Comparison of ENCODE assay signal across 11 mouse cellular contexts in genomic region chr7:120361159-120361558, GRCm38 (mm10). TPM values are rescaled to one million over a fixed set of nuclear protein-coding genes. Genes with fewer than 3 reads are reported as not detected.
DNase-seq lines count a peak whose midpoint lies in the region; ATAC-seq and TF ChIP-seq lines count a peak whose summit lies in the region.
"Had no signal": no experiment of that assay in that cellular context is flagged by ENCODE, and none has a peak within 500 bp of the region (broad histone marks: within the 10 kb centered on the region; RNA-seq: fewer than 3 reads in every experiment).

No protein-coding gene starts in this region.

- TF ChIP-seq POLR2A in kidney, adult 2 months (IDR thresholded peaks at IDR 0.05; ENCODE audit: low read depth, low read length) = no peak
- TF ChIP-seq POLR2A in CH12.LX (IDR thresholded peaks at IDR 0.05; ENCODE audit: low read depth, low read length) = no peak

- H3K4me1 ChIP-seq in kidney, adult 2 months (ENCODE audit: control insufficient read depth, insufficient read depth, low read length) = no peaks in the 10 kb centered on the region
- no peaks in the 10 kb centered on the region for H3K4me1 ChIP-seq in kidney, embryonic 16.5 days (ENCODE audit: insufficient read depth, low read length)
- H3K4me1 ChIP-seq in CH12.LX (ENCODE audit: control insufficient read depth in 1 of 2, insufficient read depth in 2 of 2) = peaks cover 0 to 2% of the 10 kb centered on the region in 2 experiments; a peak in 1 of 4 replicates
- no peaks in the 10 kb centered on the region for H3K4me1 ChIP-seq in embryonic facial prominence, embryonic 10.5 days
- H3K4me1 ChIP-seq: heart, embryonic 13.5 days; kidney, embryonic 15.5 days; limb, embryonic 12.5 days had no signal

- no peak overlapping the region for H3K27ac ChIP-seq in kidney, adult 2 months (ENCODE audit: insufficient read depth, low read depth, low read length)
- no peak overlapping the region for H3K27ac ChIP-seq in kidney, embryonic 16.5 days (ENCODE audit: low read length)
- no peak overlapping the region for H3K27ac ChIP-seq in CH12.LX (ENCODE audit: insufficient read depth, low read depth)
- no peak overlapping the region for H3K27ac ChIP-seq in embryonic facial prominence, embryonic 10.5 days (replicated peaks)
- H3K27ac ChIP-seq: heart, embryonic 13.5 days; kidney, embryonic 15.5 days; limb, embryonic 12.5 days had no signal

- no peak for TF ChIP-seq EP300 in CH12.LX (IDR thresholded peaks at IDR 0.05; ENCODE audit: low read length)

- H3K27me3 ChIP-seq in kidney, adult 2 months (replicated peaks; ENCODE audit: control insufficient read depth, insufficient read depth, low read length) = no peaks in the 10 kb centered on the region
- H3K27me3 ChIP-seq in kidney, embryonic 16.5 days (ENCODE audit: insufficient read depth, low read length) = no peaks in the 10 kb centered on the region
- peaks cover 5% of the 10 kb centered on the region for H3K27me3 ChIP-seq in CH12.LX (replicated peaks)
- H3K27me3 ChIP-seq in embryonic facial prominence, embryonic 10.5 days (replicated peaks; ENCODE audit: low read depth, poor library complexity, severe bottlenecking) = no peaks in the 10 kb centered on the region
- H3K27me3 ChIP-seq: heart, embryonic 13.5 days; kidney, embryonic 15.5 days; limb, embryonic 12.5 days had no signal

- no peak for ATAC-seq in kidney, embryonic 16.5 days (ENCODE audit: low FRiP score, low TSS enrichment)

- H3K9ac ChIP-seq in kidney, embryonic 16.5 days (replicated peaks; ENCODE audit: low read length) = no peak overlapping the region
- no peak overlapping the region for H3K9ac ChIP-seq in CH12.LX (ENCODE audit: insufficient read depth, low read depth)
- H3K9ac ChIP-seq: heart, embryonic 13.5 days; kidney, embryonic 15.5 days; limb, embryonic 12.5 days had no signal

- 40% methylated on average over 13 of the region's 13 CpGs for WGBS in kidney, adult 2 months
- WGBS in kidney, embryonic 16.5 days = 40% methylated on average over 13 of the region's 13 CpGs
- 35% methylated on average over 13 of the region's 13 CpGs for WGBS in embryonic facial prominence, embryonic 10.5 days

- in situ Hi-C loops in CH12.LX (cut with MboI; ENCODE audit: low pct_ligation_motif_present, low pct_unique_long_range_greater_than_20kb, low sequenced_read_pairs) = no loop called here

- peak; percentile 49 for TF ChIP-seq RAD21 in CH12.LX (IDR thresholded peaks at IDR 0.05; ENCODE audit: low read depth, low read length)

- no peak overlapping the region for H3K4me3 ChIP-seq in kidney, adult 2 months (ENCODE audit: insufficient read depth, low read depth, low read length)
- no peak overlapping the region for H3K4me3 ChIP-seq in kidney, embryonic 16.5 days (ENCODE audit: low read length)
- H3K4me3 ChIP-seq in CH12.LX (replicated peaks in 1 of 3; ENCODE audit: low read depth in 2 of 3, low read length in 2 of 3, poor library complexity in 1 of 3) = no peak overlapping the region
- no peak overlapping the region for H3K4me3 ChIP-seq in embryonic facial prominence, embryonic 10.5 days
- H3K4me3 ChIP-seq: heart, embryonic 13.5 days; kidney, embryonic 15.5 days; limb, embryonic 12.5 days had no signal

- 0 out of 2 replicates have a peak, but pooled peaks have one; percentile 23 for TF ChIP-seq CTCF in kidney, adult 2 months (conservative IDR thresholded peaks at IDR 0.05; ENCODE audit: insufficient read depth, insufficient read length, low read depth, low read length)
- TF ChIP-seq CTCF in CH12.LX (conservative IDR thresholded peaks at IDR 0.05 in 1 of 2, IDR thresholded peaks at IDR 0.05 in 1 of 2; ENCODE audit: low read depth in 2 of 2, low read length in 2 of 2) = peak; percentile 36 to 70

- H3K9me3 ChIP-seq in kidney, embryonic 16.5 days (ENCODE audit: low read length) = no peaks in the 10 kb centered on the region
- H3K9me3 ChIP-seq in CH12.LX (replicated peaks; ENCODE audit: low read length) = no peaks in the 10 kb centered on the region
- H3K9me3 ChIP-seq in embryonic facial prominence, embryonic 10.5 days = no peaks in the 10 kb centered on the region
- H3K9me3 ChIP-seq: heart, embryonic 13.5 days; kidney, embryonic 15.5 days; limb, embryonic 12.5 days had no signal

- dilution Hi-C loops in CH12.LX (cut with MboI; ENCODE audit: extremely low pct_ligation_motif_present, extremely low pct_unique_long_range_greater_than_20kb, low sequenced_read_pairs) = no loop called here

- H3K79me2 ChIP-seq in CH12.LX (replicated peaks; ENCODE audit: control insufficient read depth, extremely low read depth, insufficient read depth, poor library complexity, severe bottlenecking) = no peaks in the 10 kb centered on the region

- no peak for DNase-seq in kidney, adult 2 months
- peak; percentile 2 for DNase-seq in 3T3-L1 (ENCODE audit: low read depth, low spot score)
- peak; percentile 58 for DNase-seq in CH12.LX (ENCODE audit: extremely low read depth)
- peak; percentile 46 for DNase-seq in embryonic facial prominence, embryonic 10.5 days (ENCODE audit: low spot score)
- DNase-seq in left cerebral cortex, adult 8-10 months (ENCODE audit: low spot score in 2 of 2) = no peak
- no peak for DNase-seq in ovary, adult 18-20 months (ENCODE audit: low spot score)

- H3K4me2 ChIP-seq in kidney, embryonic 16.5 days (replicated peaks; ENCODE audit: low read depth, low read length) = no peak overlapping the region
- no peak overlapping the region for H3K4me2 ChIP-seq in CH12.LX (ENCODE audit: insufficient read depth, low read depth, poor library complexity, severe bottlenecking)
- H3K4me2 ChIP-seq: heart, embryonic 13.5 days; kidney, embryonic 15.5 days; limb, embryonic 12.5 days had no signal

- H3K36me3 ChIP-seq in kidney, adult 2 months (ENCODE audit: control insufficient read depth, insufficient read depth, low read length) = no peaks in the 10 kb centered on the region
- no peaks in the 10 kb centered on the region for H3K36me3 ChIP-seq in kidney, embryonic 16.5 days (ENCODE audit: insufficient read depth, low read length)
- no peaks in the 10 kb centered on the region for H3K36me3 ChIP-seq in CH12.LX (replicated peaks in 1 of 2; ENCODE audit: control insufficient read depth in 1 of 2, insufficient read depth in 1 of 2, low read length in 1 of 2)
- no peaks in the 10 kb centered on the region for H3K36me3 ChIP-seq in embryonic facial prominence, embryonic 10.5 days (replicated peaks)
- H3K36me3 ChIP-seq: heart, embryonic 13.5 days; kidney, embryonic 15.5 days; limb, embryonic 12.5 days had no signal

TF ChIP-seq in CH12.LX, 34 proteins besides CTCF, POLR2A, EP300 and RAD21:
- TF ChIP-seq SMC3 (IDR thresholded peaks at IDR 0.05; ENCODE audit: low read depth, low read length) (peak; percentile 41), PAX5 (IDR thresholded peaks at IDR 0.05; ENCODE audit: low read length) (no peak), JUND (conservative IDR thresholded peaks at IDR 0.05; ENCODE audit: low read depth, low read length) (no peak), JUN (IDR thresholded peaks at IDR 0.05; ENCODE audit: insufficient read depth, low read depth, low read length) (no peak), USF1 (IDR thresholded peaks at IDR 0.05; ENCODE audit: low read depth, low read length) (no peak), CHD1 (IDR thresholded peaks at IDR 0.05; ENCODE audit: low read depth, low read length) (no peak), SIN3A (IDR thresholded peaks at IDR 0.05; ENCODE audit: low read length) (no peak), CHD2 (IDR thresholded peaks at IDR 0.05; ENCODE audit: low read length) (no peak), MYC (IDR thresholded peaks at IDR 0.05; ENCODE audit: low read depth, low read length) (no peak)

RNA-seq across cellular contexts. Expression of gene Abca15, which starts 32.7 kb away (rescaled TPM):
- polyA plus RNA-seq in kidney, adult 2 months (2012; rRNA removed) = not detected in 2 replicates
- not detected in 2 replicates for polyA plus RNA-seq in kidney, embryonic 16.5 days (2015; fragmentation: Nextera tagmentation; extraction: Ambion mirVana)
- total RNA-seq in CH12.LX (2012; rRNA removed) = not detected in 2 replicates
- not detected in 2 replicates for total RNA-seq in CH12.LX (2014; rRNA removed)
- not detected in 2 replicates for polyA plus RNA-seq in CH12.LX (2012; ENCODE audit: insufficient read length, low read depth)
- polyA plus RNA-seq in embryonic facial prominence, embryonic 10.5 days (2016; fragmentation: Nextera tagmentation; extraction: Ambion mirVana) = not detected in 2 replicates
- not detected for total RNA-seq in left cerebral cortex, adult 8-10 months (2022)
- polyA plus RNA-seq: heart, embryonic 13.5 days; kidney, embryonic 15.5 days; limb, embryonic 12.5 days; spleen, adult 2 months had no signal

RNA-seq across cellular contexts. Expression of gene Abca16, which starts 48.3 kb away (rescaled TPM):
- polyA plus RNA-seq in kidney, adult 2 months (2012; rRNA removed) = not detected in 2 replicates
- not detected in 2 replicates for polyA plus RNA-seq in kidney, embryonic 16.5 days (2015; fragmentation: Nextera tagmentation; extraction: Ambion mirVana)
- total RNA-seq in CH12.LX (2012; rRNA removed) (not detected in 2 replicates), CH12.LX (2014; rRNA removed) (not detected in 2 replicates)
- not detected in 2 replicates for polyA plus RNA-seq in CH12.LX (2012; ENCODE audit: insufficient read length, low read depth)
- polyA plus RNA-seq in embryonic facial prominence, embryonic 10.5 days (2016; fragmentation: Nextera tagmentation; extraction: Ambion mirVana) = 0.06 and 0.09 TPM in 2 replicates
- total RNA-seq in left cerebral cortex, adult 8-10 months (2022) = not detected
- polyA plus RNA-seq: heart, embryonic 13.5 days; kidney, embryonic 15.5 days; limb, embryonic 12.5 days; spleen, adult 2 months had no signal

Comparison
In these comparisons a context has a peak if more than half of its experiments do, and no peak if none do; other contexts are left out.
1. DNase-seq: peak in 3T3-L1 (single experiment), CH12.LX (single experiment) and embryonic facial prominence, embryonic 10.5 days (single experiment); none in kidney, adult 2 months (single experiment), left cerebral cortex, adult 8-10 months (0 of 2) and ovary, adult 18-20 months (single experiment).